In genomic region chr14:20379087-20379640, GRCm38 (mm10) we compare ENCODE assay signal across 16 mouse cellular contexts. TPM values are rescaled to one million over a fixed set of nuclear protein-coding genes. Genes with fewer than 3 reads are reported as not detected.
DNase-seq lines count a peak whose midpoint lies in the region; ATAC-seq and TF ChIP-seq lines count a peak whose summit lies in the region.
"Had no signal": no experiment of that assay in that cellular context is flagged by ENCODE, and none has a peak within 500 bp of the region (broad histone marks: within the 10 kb centered on the region; RNA-seq: fewer than 3 reads in every experiment).

No protein-coding gene starts in this region.

- peaks cover 18% of the 10 kb centered on the region for H3K4me1 ChIP-seq in liver, postnatal 0 days (ENCODE audit: insufficient read depth)
- H3K4me1 ChIP-seq in liver, embryonic 11.5 days (replicated peaks; ENCODE audit: control insufficient read depth, insufficient read depth, low read length): no peaks in the 10 kb centered on the region
- H3K4me1 ChIP-seq in lung, embryonic 16.5 days (replicated peaks; ENCODE audit: control insufficient read depth, insufficient read depth, low read length): peaks cover 5% of the 10 kb centered on the region; the same call in 1 of the 2 replicates
- no peaks in the 10 kb centered on the region; the same call in 1 of the 2 replicates for H3K4me1 ChIP-seq in small intestine, adult 2 months (ENCODE audit: control insufficient read depth, insufficient read depth, insufficient read length, low read length)
- no peaks in the 10 kb centered on the region for H3K4me1 ChIP-seq in forebrain, embryonic 15.5 days
- H3K4me1 ChIP-seq: embryonic facial prominence, embryonic 13.5 days; hindbrain, embryonic 13.5 days; neural tube, embryonic 15.5 days had no signal

- H3K9ac ChIP-seq in liver, postnatal 0 days (replicated peaks): no peak overlapping the region
- no peak overlapping the region for H3K9ac ChIP-seq in liver, embryonic 11.5 days (ENCODE audit: low read depth, low read length)
- no peak overlapping the region for H3K9ac ChIP-seq in lung, embryonic 16.5 days (ENCODE audit: low read length)
- H3K9ac ChIP-seq in forebrain, embryonic 15.5 days (replicated peaks): no peak overlapping the region
- H3K9ac ChIP-seq: embryonic facial prominence, embryonic 13.5 days; hindbrain, embryonic 13.5 days; liver, embryonic 15.5 days; neural tube, embryonic 15.5 days had no signal

- ATAC-seq in liver, postnatal 0 days: no peak
- ATAC-seq in liver, embryonic 11.5 days (replicated peaks; ENCODE audit: low FRiP score): no peak
- 0 out of 2 replicates have a peak, but pooled peaks have one; percentile 10 for ATAC-seq in granulocyte monocyte progenitor cell, adult 5-6 weeks (replicated peaks; ENCODE audit: poor library complexity, severe bottlenecking)
- peak; percentile 85 for ATAC-seq in lung, embryonic 16.5 days (ENCODE audit: low read depth)
- no peak for ATAC-seq in forebrain, embryonic 15.5 days (replicated peaks)
- ATAC-seq: forebrain, embryonic 16.5 days had no signal

- no peak for TF ChIP-seq CTCF in liver, postnatal 0 days (IDR thresholded peaks at IDR 0.05; ENCODE audit: low read depth)
- no peak for TF ChIP-seq CTCF in small intestine, adult 2 months (IDR thresholded peaks at IDR 0.05; ENCODE audit: extremely low read depth, insufficient read length, insufficient replicate concordance, low read depth, low read length)

- TF ChIP-seq EP300 in liver, postnatal 0 days (IDR thresholded peaks at IDR 0.05; ENCODE audit: low read depth): no peak

- H3K4me2 ChIP-seq in liver, postnatal 0 days (ENCODE audit: low read depth, low read length): 0 out of 2 replicates have a peak overlapping the region, but pooled peaks have one; percentile 47
- H3K4me2 ChIP-seq in liver, embryonic 11.5 days: no peak overlapping the region
- H3K4me2 ChIP-seq in lung, embryonic 16.5 days (ENCODE audit: low read depth, low read length): no peak overlapping the region
- H3K4me2 ChIP-seq in forebrain, embryonic 15.5 days (replicated peaks): no peak overlapping the region
- H3K4me2 ChIP-seq: embryonic facial prominence, embryonic 13.5 days; hindbrain, embryonic 13.5 days; neural tube, embryonic 15.5 days had no signal

- peak overlapping the region; percentile 48; the same call in 1 of the 2 replicates for H3K27ac ChIP-seq in liver, postnatal 0 days (ENCODE audit: low read depth)
- H3K27ac ChIP-seq in liver, embryonic 11.5 days (ENCODE audit: low read depth, low read length): no peak overlapping the region
- no peak overlapping the region for H3K27ac ChIP-seq in lung, embryonic 16.5 days (ENCODE audit: low read length)
- peak overlapping the region; percentile 33 for H3K27ac ChIP-seq in small intestine, adult 2 months (ENCODE audit: insufficient read depth, low read depth, low read length)
- no peak overlapping the region for H3K27ac ChIP-seq in forebrain, embryonic 15.5 days (replicated peaks)
- H3K27ac ChIP-seq: embryonic facial prominence, embryonic 13.5 days; hindbrain, embryonic 13.5 days; liver, embryonic 15.5 days; neural tube, embryonic 15.5 days had no signal

- WGBS in liver, postnatal 0 days (ENCODE audit: insufficient replicate concordance): 61% methylated on average over 5 of the region's 5 CpGs
- WGBS in liver, embryonic 11.5 days: 75% methylated on average over 5 of the region's 5 CpGs
- 50% methylated on average over 5 of the region's 5 CpGs for WGBS in lung, embryonic 16.5 days
- 53% methylated on average over 5 of the region's 5 CpGs for WGBS in small intestine, adult 2 months
- 93% methylated on average over 5 of the region's 5 CpGs for WGBS in forebrain, embryonic 15.5 days

- H3K27me3 ChIP-seq in liver, postnatal 0 days (ENCODE audit: insufficient read depth, low read length): no peaks in the 10 kb centered on the region
- no peaks in the 10 kb centered on the region for H3K27me3 ChIP-seq in liver, embryonic 11.5 days (replicated peaks; ENCODE audit: control insufficient read depth, insufficient read depth, low read length)
- H3K27me3 ChIP-seq in lung, embryonic 16.5 days (ENCODE audit: control insufficient read depth, insufficient read depth, low read depth, low read length): no peaks in the 10 kb centered on the region
- H3K27me3 ChIP-seq in small intestine, adult 2 months (ENCODE audit: control insufficient read depth, insufficient read depth, low read length): no peaks in the 10 kb centered on the region
- no peaks in the 10 kb centered on the region for H3K27me3 ChIP-seq in forebrain, embryonic 15.5 days
- H3K27me3 ChIP-seq: embryonic facial prominence, embryonic 13.5 days; hindbrain, embryonic 13.5 days; liver, embryonic 15.5 days; neural tube, embryonic 15.5 days had no signal

- H3K9me3 ChIP-seq in liver, postnatal 0 days (ENCODE audit: low read length): no peaks in the 10 kb centered on the region
- H3K9me3 ChIP-seq in liver, embryonic 11.5 days (ENCODE audit: control insufficient read depth, low read length): no peaks in the 10 kb centered on the region
- H3K9me3 ChIP-seq in lung, embryonic 16.5 days (ENCODE audit: control insufficient read depth, low read length): no peaks in the 10 kb centered on the region
- H3K9me3 ChIP-seq in forebrain, embryonic 15.5 days: no peaks in the 10 kb centered on the region
- H3K9me3 ChIP-seq: embryonic facial prominence, embryonic 13.5 days; heart, embryonic 10.5 days; hindbrain, embryonic 13.5 days; liver, embryonic 15.5 days; neural tube, embryonic 15.5 days had no signal

- peaks cover 29% of the 10 kb centered on the region for H3K36me3 ChIP-seq in liver, postnatal 0 days (replicated peaks; ENCODE audit: insufficient read depth, low read length)
- H3K36me3 ChIP-seq in liver, embryonic 11.5 days (ENCODE audit: control insufficient read depth, insufficient read depth, low read length): peaks cover 10% of the 10 kb centered on the region
- H3K36me3 ChIP-seq in lung, embryonic 16.5 days (ENCODE audit: control insufficient read depth, insufficient read depth, low read length): peaks cover 12% of the 10 kb centered on the region; the same call in 1 of the 2 replicates
- peaks cover 19% of the 10 kb centered on the region for H3K36me3 ChIP-seq in small intestine, adult 2 months (ENCODE audit: control insufficient read depth, insufficient read depth, low read length)
- H3K36me3 ChIP-seq in forebrain, embryonic 15.5 days: peaks cover 65% of the 10 kb centered on the region

- TF ChIP-seq POLR2A in small intestine, adult 2 months (IDR thresholded peaks at IDR 0.05; ENCODE audit: low read depth, low read length): no peak

- no peak for DNase-seq in liver, postnatal 0 days
- no peak for DNase-seq in liver, embryonic 11.5 days (ENCODE audit: low spot score)
- DNase-seq in adrenal gland, postnatal 10 days: no peak
- no peak for DNase-seq in right cerebral cortex, postnatal 4 days
- DNase-seq: cerebellum, postnatal 10 days; gastrocnemius, postnatal 25 days had no signal

- H3K4me3 ChIP-seq in liver, postnatal 0 days (ENCODE audit: low read depth, low read length): no peak overlapping the region
- H3K4me3 ChIP-seq in liver, embryonic 11.5 days (ENCODE audit: low read depth, low read length): no peak overlapping the region
- no peak overlapping the region for H3K4me3 ChIP-seq in lung, embryonic 16.5 days (ENCODE audit: low read length)
- H3K4me3 ChIP-seq in small intestine, adult 2 months (ENCODE audit: low read depth, low read length): no peak overlapping the region
- no peak overlapping the region for H3K4me3 ChIP-seq in forebrain, embryonic 15.5 days
- H3K4me3 ChIP-seq: embryonic facial prominence, embryonic 13.5 days; heart, embryonic 10.5 days; hindbrain, embryonic 13.5 days; liver, embryonic 15.5 days; neural tube, embryonic 15.5 days had no signal

RNA-seq across cellular contexts. Expression of gene Dnajc9, which starts 9.5 kb away (rescaled TPM):
- 54.9 and 56.4 TPM in 2 replicates for polyA plus RNA-seq in liver, postnatal 0 days (2015; fragmentation: Nextera tagmentation; extraction: Ambion mirVana)
- 174 and 191 TPM in 2 replicates for polyA plus RNA-seq in liver, embryonic 11.5 days (2014; fragmentation: Nextera tagmentation; extraction: Ambion mirVana)
- total RNA-seq in granulocyte monocyte progenitor cell, adult 5-6 weeks (2014; fragmentation: Nextera tagmentation): 64.5 and 70.8 TPM in 2 replicates
- total RNA-seq in granulocyte monocyte progenitor cell, adult 5-6 weeks (2017): 229 and 234 TPM in 2 replicates
- polyA plus RNA-seq in lung, embryonic 16.5 days (2015; fragmentation: Nextera tagmentation; extraction: Ambion mirVana): 161 and 164 TPM in 2 replicates
- polyA plus RNA-seq in small intestine, adult 2 months (2012; rRNA removed): 15.1 and 21.1 TPM in 2 replicates
- total RNA-seq in adrenal gland, postnatal 10 days (2021): 10 to 100 TPM; 33.7 to 36.6 TPM
- polyA plus RNA-seq in forebrain, embryonic 15.5 days (2015; fragmentation: Nextera tagmentation; extraction: Ambion mirVana): 186 and 196 TPM in 2 replicates

RNA-seq across cellular contexts. Expression of gene Mrps16, which starts 14.3 kb away (rescaled TPM):
- polyA plus RNA-seq in liver, postnatal 0 days (2015; fragmentation: Nextera tagmentation; extraction: Ambion mirVana): 47.3 and 49.9 TPM in 2 replicates
- 116 and 119 TPM in 2 replicates for polyA plus RNA-seq in liver, embryonic 11.5 days (2014; fragmentation: Nextera tagmentation; extraction: Ambion mirVana)
- total RNA-seq in granulocyte monocyte progenitor cell, adult 5-6 weeks (2014; fragmentation: Nextera tagmentation): 81.8 and 96.0 TPM in 2 replicates
- 44.8 and 46.8 TPM in 2 replicates for total RNA-seq in granulocyte monocyte progenitor cell, adult 5-6 weeks (2017)
- polyA plus RNA-seq in lung, embryonic 16.5 days (2015; fragmentation: Nextera tagmentation; extraction: Ambion mirVana): 88.8 and 89.0 TPM in 2 replicates
- polyA plus RNA-seq in small intestine, adult 2 months (2012; rRNA removed): 22.4 and 28.1 TPM in 2 replicates
- total RNA-seq in adrenal gland, postnatal 10 days (2021): 100 to 1,000 TPM in 1 of 2 experiments, 10 to 100 TPM in 1; 93.8 to 101 TPM
- polyA plus RNA-seq in forebrain, embryonic 15.5 days (2015; fragmentation: Nextera tagmentation; extraction: Ambion mirVana): 55.8 and 58.2 TPM in 2 replicates

RNA-seq across cellular contexts. Expression of gene Fam149b, which starts 31.2 kb away (rescaled TPM):
- polyA plus RNA-seq in liver, postnatal 0 days (2015; fragmentation: Nextera tagmentation; extraction: Ambion mirVana): 5.4 and 5.7 TPM in 2 replicates
- 22.6 and 24.2 TPM in 2 replicates for polyA plus RNA-seq in liver, embryonic 11.5 days (2014; fragmentation: Nextera tagmentation; extraction: Ambion mirVana)
- 20.6 and 28.2 TPM in 2 replicates for total RNA-seq in granulocyte monocyte progenitor cell, adult 5-6 weeks (2014; fragmentation: Nextera tagmentation)
- 27.9 and 28.1 TPM in 2 replicates for total RNA-seq in granulocyte monocyte progenitor cell, adult 5-6 weeks (2017)
- polyA plus RNA-seq in lung, embryonic 16.5 days (2015; fragmentation: Nextera tagmentation; extraction: Ambion mirVana): 32.4 and 34.0 TPM in 2 replicates
- polyA plus RNA-seq in small intestine, adult 2 months (2012; rRNA removed): 9.3 and 17.0 TPM in 2 replicates
- 10 to 100 TPM; 29.3 to 35.3 TPM for total RNA-seq in adrenal gland, postnatal 10 days (2021)
- polyA plus RNA-seq in forebrain, embryonic 15.5 days (2015; fragmentation: Nextera tagmentation; extraction: Ambion mirVana): 42.3 and 43.3 TPM in 2 replicates

RNA-seq across cellular contexts. Expression of gene Ecd, which starts 31.2 kb away (rescaled TPM):
- 19.8 and 23.0 TPM in 2 replicates for polyA plus RNA-seq in liver, postnatal 0 days (2015; fragmentation: Nextera tagmentation; extraction: Ambion mirVana)
- 76.1 and 80.5 TPM in 2 replicates for polyA plus RNA-seq in liver, embryonic 11.5 days (2014; fragmentation: Nextera tagmentation; extraction: Ambion mirVana)
- 52.6 and 57.0 TPM in 2 replicates for total RNA-seq in granulocyte monocyte progenitor cell, adult 5-6 weeks (2014; fragmentation: Nextera tagmentation)
- 52.2 and 70.0 TPM in 2 replicates for total RNA-seq in granulocyte monocyte progenitor cell, adult 5-6 weeks (2017)
- 46.8 and 47.9 TPM in 2 replicates for polyA plus RNA-seq in lung, embryonic 16.5 days (2015; fragmentation: Nextera tagmentation; extraction: Ambion mirVana)
- polyA plus RNA-seq in small intestine, adult 2 months (2012; rRNA removed): 4.8 and 8.2 TPM in 2 replicates
- 10 to 100 TPM; 38.8 to 42.3 TPM for total RNA-seq in adrenal gland, postnatal 10 days (2021)
- polyA plus RNA-seq in forebrain, embryonic 15.5 days (2015; fragmentation: Nextera tagmentation; extraction: Ambion mirVana): 50.1 and 54.9 TPM in 2 replicates

Comparison
In these comparisons a context has a peak if more than half of its experiments do, and no peak if none do; other contexts are left out.
1. H3K27ac ChIP-seq: peak in liver, postnatal 0 days (single experiment) and small intestine, adult 2 months (single experiment); none in liver, embryonic 11.5 days (single experiment), lung, embryonic 16.5 days (single experiment) and forebrain, embryonic 15.5 days (single experiment).
2. ATAC-seq: peak in granulocyte monocyte progenitor cell, adult 5-6 weeks (single experiment) and lung, embryonic 16.5 days (single experiment); none in liver, postnatal 0 days (single experiment), liver, embryonic 11.5 days (single experiment) and forebrain, embryonic 15.5 days (single experiment).